Mouse (Mus musculus): Measurements from ENCODE around the gene Gart.

GRCm38 (mm10) chr16:91586244-91586643, 60.5 kb downstream of the Gart start:
- no peak for TF ChIP-seq CTCF (conservative IDR thresholded peaks at IDR 0.05 in 1 of 2, IDR thresholded peaks at IDR 0.05 in 1 of 2; ENCODE audit: low read depth in 2 of 2, low read length in 2 of 2)
- no peak for TF ChIP-seq IRF4 (IDR thresholded peaks at IDR 0.05; ENCODE audit: low read depth, low read length)
- TF ChIP-seq GABPA (IDR thresholded peaks at IDR 0.05; ENCODE audit: insufficient replicate concordance, low read depth, low read length), result no peak
- no peak for TF ChIP-seq RAD21 (IDR thresholded peaks at IDR 0.05; ENCODE audit: low read depth, low read length)
- no peak for TF ChIP-seq POLR2A (IDR thresholded peaks at IDR 0.05; ENCODE audit: low read depth, low read length)
- TF ChIP-seq NELFE (IDR thresholded peaks at IDR 0.05; ENCODE audit: low read depth, low read length), result no peak
- no peak for TF ChIP-seq ZNF384 (IDR thresholded peaks at IDR 0.05; ENCODE audit: low read depth, low read length)
- no peak for TF ChIP-seq EP300 (IDR thresholded peaks at IDR 0.05; ENCODE audit: low read length)
- no peak for TF ChIP-seq ELF1 (IDR thresholded peaks at IDR 0.05; ENCODE audit: low read depth, low read length)
- TF ChIP-seq KAT2A (IDR thresholded peaks at IDR 0.05; ENCODE audit: insufficient replicate concordance, low read length), result no peak
- TF ChIP-seq E2F4 (IDR thresholded peaks at IDR 0.05; ENCODE audit: insufficient replicate concordance, low read depth, low read length), result no peak
- no peak for TF ChIP-seq TCF12 (IDR thresholded peaks at IDR 0.05; ENCODE audit: low read depth, low read length)
- no peak for TF ChIP-seq MAFK (IDR thresholded peaks at IDR 0.05; ENCODE audit: insufficient replicate concordance, low read length)
